Mouse (Mus musculus): ENCODE data around the gene Gm11492. TPM values are rescaled to one million over a fixed set of nuclear protein-coding genes. Genes with fewer than 3 reads are reported as not detected.

The Gm11492 gene
- total and polyA plus RNA-seq, 3 experiments: 0.04 TPM; not detected in 2

DNA sequence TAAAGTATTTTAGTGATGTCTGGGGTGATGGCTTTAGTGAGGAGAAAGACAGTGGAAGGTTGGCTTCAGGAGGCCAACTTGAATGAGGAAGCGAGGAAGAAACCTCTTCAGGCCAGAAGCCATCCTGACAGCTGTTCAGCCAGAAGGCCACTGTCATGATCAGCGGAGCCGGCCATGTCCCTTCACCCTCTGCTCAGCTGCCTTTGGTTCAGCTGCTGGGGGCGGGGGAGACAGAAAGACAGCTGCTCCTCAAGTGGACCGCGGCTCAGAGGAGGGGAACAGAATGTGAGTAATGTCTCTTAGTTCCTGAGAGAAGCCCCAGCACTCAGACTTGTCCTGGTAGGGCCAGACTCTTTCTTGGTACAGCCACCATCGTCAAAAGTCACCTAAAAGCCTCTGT is 7.3 kb downstream of the Gm11492 start:
- H3K4me1 ChIP-seq (ENCODE audit: control insufficient read depth, insufficient read depth, low read length): peaks cover 27% of the 10 kb centered on the region
- WGBS: 75% methylated on average over 7 of the region's 7 CpGs
- no peaks in the 10 kb centered on the region for H3K27me3 ChIP-seq (ENCODE audit: control insufficient read depth, insufficient read depth, low read length)
- H3K36me3 ChIP-seq (ENCODE audit: control insufficient read depth, insufficient read depth, low read length): peaks cover 2% of the 10 kb centered on the region; the same call in 1 of the 2 replicates
- H3K79me2 ChIP-seq (replicated peaks; ENCODE audit: control insufficient read depth, insufficient read depth, low read length): no peaks in the 10 kb centered on the region
- no peak overlapping the region for H3K4me3 ChIP-seq
- intact Hi-C loops (cut with DNase I): no loop called here
- no peak overlapping the region; the same call in 1 of the 2 replicates for H3K27ac ChIP-seq
- TF ChIP-seq CTCF (IDR thresholded peaks at IDR 0.05) (no peak), EP300 (IDR thresholded peaks at IDR 0.05; ENCODE audit: insufficient read depth, low read depth, low read length) (no peak), POLR2A (IDR thresholded peaks at IDR 0.05; ENCODE audit: insufficient read depth, low read depth, low read length) (no peak)
- no peak overlapping the region for H3K9ac ChIP-seq (ENCODE audit: low read depth, low read length)
- no peak for DNase-seq

DNA sequence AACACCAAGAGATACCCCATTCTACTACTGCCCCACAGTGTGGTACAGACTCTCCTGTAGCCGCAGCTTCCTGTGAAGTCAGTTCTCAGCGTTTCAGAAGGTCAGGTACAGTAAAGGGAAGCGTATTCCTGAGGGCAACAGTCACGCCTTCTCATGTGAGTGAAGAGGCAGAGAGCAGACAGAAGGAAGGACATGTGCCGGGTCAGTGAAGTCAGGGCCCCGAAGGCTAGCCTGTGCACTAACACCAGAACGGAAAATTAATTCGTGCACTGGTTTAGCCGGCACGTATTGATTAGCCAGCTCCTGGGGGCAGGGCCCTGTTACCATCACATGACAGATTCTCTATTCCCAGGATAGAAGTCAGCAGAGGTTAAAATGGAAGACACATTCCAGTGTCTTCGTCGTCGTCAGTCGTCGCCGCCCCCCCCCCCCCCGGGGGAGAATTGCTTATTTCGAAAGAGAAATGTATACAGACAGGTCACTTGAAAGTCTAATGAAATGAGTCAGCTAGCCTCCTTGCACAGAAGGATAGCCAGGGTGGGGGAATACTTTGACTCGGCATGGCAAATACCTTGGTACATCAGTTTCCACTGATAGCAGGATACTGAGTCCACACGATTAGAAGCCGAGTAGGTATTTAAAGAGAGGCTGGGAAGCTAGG is 8.2 kb downstream of the Gm11492 start:
- Histone ChIP-seq H3K9ac (ENCODE audit: low read depth, low read length) (no peak overlapping the region), H3K4me1 (ENCODE audit: control insufficient read depth, insufficient read depth, low read length) (peaks cover 31% of the 10 kb centered on the region), H3K36me3 (ENCODE audit: control insufficient read depth, insufficient read depth, low read length) (peaks cover 2% of the 10 kb centered on the region; the same call in 1 of the 2 replicates), H3K4me3 (no peak overlapping the region), H3K79me2 (replicated peaks; ENCODE audit: control insufficient read depth, insufficient read depth, low read length) (no peaks in the 10 kb centered on the region), H3K27ac (no peak overlapping the region), H3K27me3 (ENCODE audit: control insufficient read depth, insufficient read depth, low read length) (no peaks in the 10 kb centered on the region)
- intact Hi-C loops (cut with DNase I): loop anchor here (5.0 kb wide), 1 partner anchor 52 kb away; no protein-coding TSS in a partner anchor
- WGBS: 70% methylated on average over 21 of the region's 21 CpGs
- TF ChIP-seq EP300 (IDR thresholded peaks at IDR 0.05; ENCODE audit: insufficient read depth, low read depth, low read length) (no peak), POLR2A (IDR thresholded peaks at IDR 0.05; ENCODE audit: insufficient read depth, low read depth, low read length) (no peak), CTCF (IDR thresholded peaks at IDR 0.05) (no peak)
- no peak for DNase-seq

DNA sequence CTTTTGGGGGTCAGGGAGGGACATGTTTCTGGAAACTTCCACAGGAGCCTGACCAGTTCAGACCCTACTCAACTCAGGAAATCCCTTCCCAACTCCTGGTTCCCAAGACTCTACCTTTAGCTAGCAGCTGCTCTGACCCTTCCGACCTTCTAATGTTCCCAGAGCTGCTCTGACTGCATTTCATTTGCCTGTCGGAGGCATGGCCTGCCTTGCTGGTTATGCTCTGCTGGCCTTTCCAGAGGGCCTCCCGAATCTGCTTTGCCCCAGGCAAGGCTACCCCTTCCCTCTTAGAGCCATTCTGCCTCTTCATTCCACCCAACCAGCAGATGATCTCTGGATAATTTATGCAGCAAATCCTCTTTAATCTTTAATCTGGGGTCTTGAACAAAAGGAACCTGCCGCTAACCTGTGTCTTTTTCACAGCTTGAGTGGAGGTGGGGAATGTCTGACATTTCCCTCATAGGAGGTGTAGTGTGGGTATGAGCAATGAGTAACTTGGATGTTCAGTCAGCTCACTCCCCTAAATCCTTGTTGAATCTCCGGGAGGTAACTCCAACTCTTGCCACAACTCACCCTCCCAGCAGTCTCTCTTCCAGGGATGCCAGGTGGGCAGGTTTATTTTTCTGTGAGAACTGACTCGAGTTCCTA is 11.3 kb downstream of the Gm11492 start:
- intact Hi-C loops (cut with DNase I): loop anchor here (5.0 kb wide), 1 partner anchor 55 kb away; no protein-coding TSS in a partner anchor
- H3K27ac ChIP-seq: peak overlapping the region; percentile 97

DNA sequence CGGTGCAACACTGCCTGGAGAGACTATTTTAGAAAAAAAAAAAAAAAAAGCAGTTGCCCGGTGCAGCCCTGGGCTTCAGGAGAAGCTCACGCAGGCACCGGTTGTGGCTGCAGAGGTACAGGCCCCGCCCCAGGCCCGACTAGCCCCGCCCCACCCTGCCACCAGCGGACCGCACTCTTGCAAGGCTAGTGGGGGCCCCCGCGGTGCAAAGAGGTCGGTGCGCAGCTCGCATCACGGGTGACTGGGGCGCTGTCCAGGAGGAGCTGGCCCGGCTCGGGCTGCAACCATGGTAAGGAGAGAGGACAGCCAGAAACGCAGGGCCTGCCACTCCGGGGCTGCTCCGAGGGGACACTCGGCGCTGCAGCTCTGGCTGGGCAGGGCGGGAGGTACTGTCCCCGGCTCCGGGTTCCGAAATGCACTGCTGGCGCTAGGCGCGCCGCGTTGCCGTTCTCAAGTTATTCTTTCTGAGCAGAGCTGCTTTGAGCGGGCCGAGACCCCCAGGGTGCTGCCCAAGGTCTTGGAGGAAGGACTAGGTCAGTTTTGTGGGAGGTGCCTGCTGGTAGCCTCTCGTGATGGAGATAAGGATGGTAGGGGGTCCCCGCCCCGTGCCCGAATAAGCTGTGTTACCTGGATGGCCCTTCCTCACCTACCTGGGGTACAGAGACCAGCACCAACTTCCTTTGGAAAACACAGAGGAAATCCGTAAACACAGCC is 12.0 kb downstream of the Gm11492 start:
- H3K27me3 ChIP-seq (ENCODE audit: control insufficient read depth, insufficient read depth, low read length): no peaks in the 10 kb centered on the region
- peak overlapping the region; percentile 95 for H3K9ac ChIP-seq (ENCODE audit: low read depth, low read length)
- no peaks in the 10 kb centered on the region for H3K36me3 ChIP-seq (ENCODE audit: control insufficient read depth, insufficient read depth, low read length)
- WGBS: 2% methylated on average over 40 of the region's 40 CpGs
- H3K4me1 ChIP-seq (ENCODE audit: control insufficient read depth, insufficient read depth, low read length): peaks cover 24% of the 10 kb centered on the region
- TF ChIP-seq EP300 (IDR thresholded peaks at IDR 0.05; ENCODE audit: insufficient read depth, low read depth, low read length) (no peak), POLR2A (IDR thresholded peaks at IDR 0.05; ENCODE audit: insufficient read depth, low read depth, low read length) (peak; percentile 56)
- H3K4me3 ChIP-seq: peak overlapping the region; percentile 96
- peak; percentile 83 to 84 for DNase-seq
- H3K79me2 ChIP-seq (replicated peaks; ENCODE audit: control insufficient read depth, insufficient read depth, low read length): no peaks in the 10 kb centered on the region
- H3K27ac ChIP-seq: peak overlapping the region; percentile 97
- intact Hi-C loops (cut with DNase I): loop anchor here (5.0 kb wide), 1 partner anchor 56 kb away; no protein-coding TSS in a partner anchor

More for the DNA sequence above, 11.3 kb downstream of the Gm11492 start:
- Histone ChIP-seq H3K4me1 (ENCODE audit: control insufficient read depth, insufficient read depth, low read length) (peaks cover 21% of the 10 kb centered on the region), H3K4me3 (peak overlapping the region; percentile 96), H3K36me3 (ENCODE audit: control insufficient read depth, insufficient read depth, low read length) (no peaks in the 10 kb centered on the region), H3K79me2 (replicated peaks; ENCODE audit: control insufficient read depth, insufficient read depth, low read length) (no peaks in the 10 kb centered on the region), H3K9ac (ENCODE audit: low read depth, low read length) (no peak overlapping the region; the same call in 1 of the 2 replicates), H3K27me3 (ENCODE audit: control insufficient read depth, insufficient read depth, low read length) (no peaks in the 10 kb centered on the region)
- TF ChIP-seq POLR2A (IDR thresholded peaks at IDR 0.05; ENCODE audit: insufficient read depth, low read depth, low read length) (no peak), CTCF (IDR thresholded peaks at IDR 0.05) (no peak), EP300 (IDR thresholded peaks at IDR 0.05; ENCODE audit: insufficient read depth, low read depth, low read length) (no peak)
- 46% methylated on average over 6 of the region's 6 CpGs for WGBS
- DNase-seq: no peak

DNA sequence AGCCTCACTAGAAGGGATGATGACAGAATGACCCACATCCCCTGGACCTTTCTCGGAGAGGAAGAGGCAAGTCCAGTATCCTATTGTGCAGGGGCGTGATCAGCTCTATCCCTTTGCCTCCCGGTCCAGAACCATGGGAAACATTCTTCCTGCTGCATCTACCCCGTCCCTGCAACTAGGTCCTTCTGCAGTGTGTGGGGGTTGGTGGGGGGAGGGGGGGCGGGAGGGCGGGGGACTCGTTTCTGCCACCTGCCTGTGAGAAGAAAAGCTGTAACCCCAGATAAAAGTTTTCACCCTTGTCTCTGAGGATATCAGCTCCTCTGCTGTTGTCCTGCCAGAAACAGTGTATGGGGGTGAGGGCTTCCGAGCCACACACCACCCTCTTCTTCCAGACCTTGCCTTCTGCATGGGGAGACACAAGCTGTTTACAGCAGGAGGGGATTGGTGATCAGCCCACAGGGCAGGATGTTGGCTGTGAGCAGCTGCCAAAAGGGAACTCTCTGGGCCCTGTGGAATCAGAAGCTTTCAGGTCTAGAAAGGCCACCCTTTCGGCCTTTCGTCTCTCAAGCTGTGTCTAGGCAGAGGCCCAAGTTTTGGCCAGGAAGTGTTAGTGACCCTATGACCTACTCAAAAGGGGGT is 12.6 kb downstream of the Gm11492 start:
- Histone ChIP-seq H3K27me3 (ENCODE audit: control insufficient read depth, insufficient read depth, low read length) (no peaks in the 10 kb centered on the region), H3K36me3 (ENCODE audit: control insufficient read depth, insufficient read depth, low read length) (0 out of 2 replicates have a peak, but pooled peaks cover 2% of the 10 kb centered on the region), H3K4me3 (peak overlapping the region; percentile 96), H3K79me2 (replicated peaks; ENCODE audit: control insufficient read depth, insufficient read depth, low read length) (no peaks in the 10 kb centered on the region), H3K9ac (ENCODE audit: low read depth, low read length) (peak overlapping the region; percentile 95), H3K27ac (peak overlapping the region; percentile 97), H3K4me1 (ENCODE audit: control insufficient read depth, insufficient read depth, low read length) (peaks cover 28% of the 10 kb centered on the region)
- TF ChIP-seq EP300 (IDR thresholded peaks at IDR 0.05; ENCODE audit: insufficient read depth, low read depth, low read length) (no peak), POLR2A (IDR thresholded peaks at IDR 0.05; ENCODE audit: insufficient read depth, low read depth, low read length) (peak; percentile 57), CTCF (IDR thresholded peaks at IDR 0.05) (peak; percentile 45)
- intact Hi-C loops (cut with DNase I): loop anchor here (5.0 kb wide), 1 partner anchor 57 kb away; no protein-coding TSS in a partner anchor
- DNase-seq: peak; percentile 68 to 72
- WGBS: 18% methylated on average over 10 of the region's 10 CpGs

Measured in heart, adult 2 months (tissue).